Mouse (Mus musculus): ENCODE results near the gene Plch1. TPM values are rescaled to one million over a fixed set of nuclear protein-coding genes. Genes with fewer than 3 reads are reported as not detected.

Plch1 gene
- polyA plus RNA-seq, 1 experiment from 2014 or later: 1.2 TPM

DNA sequence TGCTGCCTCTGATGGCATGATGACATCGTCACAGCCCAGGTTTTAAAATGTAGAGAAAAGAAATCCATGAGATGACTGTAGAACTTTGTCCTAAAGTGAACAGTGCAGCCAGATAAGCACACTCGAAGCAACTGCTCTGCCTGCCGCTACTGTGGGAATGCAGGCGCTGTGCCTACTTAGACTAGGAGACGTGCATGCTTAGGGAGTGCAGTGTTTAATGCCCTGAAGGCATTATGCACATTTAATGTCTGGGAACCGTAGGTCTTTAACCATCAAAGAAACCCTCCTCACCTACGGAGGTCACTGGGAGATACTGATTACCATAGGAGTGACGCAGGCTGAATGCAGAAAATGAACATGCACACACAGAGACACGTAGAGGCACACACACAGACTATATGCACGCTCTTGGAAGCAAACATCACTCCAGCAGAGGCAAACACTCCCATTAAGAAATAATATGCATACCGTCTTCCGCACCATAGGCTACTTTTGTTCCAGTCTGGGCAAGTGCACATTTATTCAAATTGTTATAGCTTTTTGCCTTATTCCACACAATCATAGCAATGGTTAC, 48.1 kb downstream of the Plch1 start:
- Histone ChIP-seq H3K9ac (no peak overlapping the region), H3K4me2 (no peak overlapping the region), H3K27ac (no peak overlapping the region), H3K36me3 (no peaks in the 10 kb centered on the region), H3K9me3 (no peaks in the 10 kb centered on the region), H3K4me1 (0 out of 2 replicates have a peak, but pooled peaks cover 4% of the 10 kb centered on the region), H3K4me3 (no peak overlapping the region), H3K27me3 (no peaks in the 10 kb centered on the region)
- WGBS: 38% methylated on average over 12 of the region's 12 CpGs
- no peak for ATAC-seq (ENCODE audit: insufficient number of reproducible peaks, low FRiP score, low TSS enrichment, low read depth)

DNA sequence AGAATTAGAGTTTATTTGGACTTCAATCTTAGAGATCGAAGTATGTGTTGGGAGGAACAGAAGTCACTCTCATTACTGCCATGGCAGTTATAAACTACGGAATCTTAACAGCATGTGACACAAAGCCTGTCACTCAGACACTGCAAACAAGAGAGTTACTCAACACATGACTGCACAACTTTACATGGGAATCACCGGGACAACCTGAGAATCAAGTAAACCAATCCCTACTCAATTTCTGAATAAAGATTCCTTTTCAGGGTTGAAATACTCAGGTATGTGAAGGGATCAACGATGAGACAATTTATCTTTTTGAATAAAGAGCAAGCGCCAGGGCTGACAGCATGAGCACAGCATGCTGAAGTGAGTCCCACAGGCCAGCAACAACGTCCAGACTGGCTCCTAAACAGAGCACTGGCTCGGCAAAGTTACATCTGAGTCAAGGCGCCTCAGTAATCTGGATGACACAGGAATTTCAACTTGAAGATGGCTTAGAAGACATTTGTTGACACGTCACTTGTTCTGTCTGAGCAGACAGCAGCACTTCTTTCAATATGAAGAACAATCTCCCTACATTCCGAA, 49.4 kb downstream of the Plch1 start:
- H3K4me1 ChIP-seq: 0 out of 2 replicates have a peak, but pooled peaks cover 4% of the 10 kb centered on the region

DNA sequence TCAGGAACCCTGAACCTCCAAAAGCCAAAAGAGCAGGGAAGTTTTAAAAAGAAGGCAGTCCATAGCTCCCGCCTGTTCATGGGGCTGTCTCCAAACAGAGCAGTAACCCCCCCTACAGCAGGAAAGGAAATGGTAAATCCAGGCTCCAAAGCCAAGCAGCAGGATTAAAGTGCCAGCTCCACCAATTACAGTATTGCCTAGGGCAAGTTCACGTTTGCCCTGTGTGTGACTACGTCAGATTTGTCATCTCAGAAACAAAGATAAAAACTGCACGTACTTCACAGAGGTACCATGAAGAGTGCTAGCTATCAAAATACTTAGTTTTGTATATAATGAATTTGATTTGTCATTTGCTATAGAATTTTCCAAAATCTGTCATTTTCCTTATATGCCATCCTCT, 55.1 kb downstream of the Plch1 start:
- WGBS: 25% methylated on average over 4 of the region's 4 CpGs
- Histone ChIP-seq H3K4me1 (no peaks in the 10 kb centered on the region), H3K27me3 (no peaks in the 10 kb centered on the region), H3K9me3 (no peaks in the 10 kb centered on the region), H3K4me2 (no peak overlapping the region), H3K9ac (no peak overlapping the region), H3K36me3 (no peaks in the 10 kb centered on the region), H3K4me3 (no peak overlapping the region), H3K27ac (no peak overlapping the region)
- no peak for ATAC-seq (ENCODE audit: insufficient number of reproducible peaks, low FRiP score, low TSS enrichment, low read depth)

More for the DNA sequence above, 49.4 kb downstream of the Plch1 start:
- WGBS: 69% methylated on average over 10 of the region's 10 CpGs
- H3K9ac ChIP-seq: no peak overlapping the region
- H3K27ac ChIP-seq: no peak overlapping the region
- H3K4me3 ChIP-seq: no peak overlapping the region
- ATAC-seq (ENCODE audit: insufficient number of reproducible peaks, low FRiP score, low TSS enrichment, low read depth): no peak
- H3K36me3 ChIP-seq: no peaks in the 10 kb centered on the region
- no peak overlapping the region for H3K4me2 ChIP-seq
- no peaks in the 10 kb centered on the region for H3K27me3 ChIP-seq
- H3K9me3 ChIP-seq: no peaks in the 10 kb centered on the region

DNA sequence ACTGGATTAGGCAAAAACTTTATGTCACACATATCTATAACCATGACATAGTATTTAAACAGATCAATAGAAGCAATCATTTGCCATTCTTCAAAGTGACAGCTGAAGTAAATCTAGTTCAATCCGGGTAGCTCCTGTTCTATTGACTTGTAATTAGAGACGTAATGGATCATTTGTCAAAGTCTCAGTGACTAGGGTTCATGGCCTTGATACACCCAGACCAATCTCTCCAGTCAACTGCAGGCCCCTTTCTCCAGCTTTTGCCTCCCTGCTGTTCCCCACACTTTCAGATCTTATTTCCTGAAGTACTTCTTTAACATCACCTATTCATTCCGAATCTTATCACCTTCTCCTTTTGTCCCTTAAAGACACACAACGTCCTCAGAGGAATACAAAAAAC, 56.8 kb downstream of the Plch1 start:
- Histone ChIP-seq H3K9ac (no peak overlapping the region), H3K27ac (no peak overlapping the region), H3K9me3 (no peaks in the 10 kb centered on the region), H3K4me3 (no peak overlapping the region), H3K4me1 (no peaks in the 10 kb centered on the region), H3K4me2 (no peak overlapping the region), H3K36me3 (no peaks in the 10 kb centered on the region), H3K27me3 (no peaks in the 10 kb centered on the region)
- ATAC-seq (ENCODE audit: insufficient number of reproducible peaks, low FRiP score, low TSS enrichment, low read depth): no peak
- WGBS: 72% methylated on average over 4 of the region's 4 CpGs

DNA sequence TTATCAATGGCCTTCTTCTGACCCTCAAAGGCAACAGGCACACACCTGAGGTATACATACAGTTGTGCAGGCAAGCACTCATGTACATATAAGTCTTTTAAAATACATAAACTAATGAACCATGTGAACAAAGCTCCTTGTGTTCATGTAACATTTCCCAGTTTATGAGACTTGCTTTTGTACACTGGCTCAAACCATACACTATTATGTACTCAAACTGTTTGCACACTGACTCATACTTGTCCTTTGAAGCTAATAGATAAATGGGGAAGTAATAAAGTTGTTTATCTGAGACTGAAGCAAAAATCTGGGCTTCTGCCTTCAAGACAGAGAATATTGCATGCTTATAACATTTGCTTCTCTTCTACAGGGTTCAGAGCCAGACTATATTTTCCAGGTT, 61.5 kb downstream of the Plch1 start:
- Histone ChIP-seq H3K4me3 (no peak overlapping the region), H3K27ac (no peak overlapping the region), H3K4me2 (no peak overlapping the region), H3K36me3 (no peaks in the 10 kb centered on the region), H3K27me3 (no peaks in the 10 kb centered on the region), H3K9ac (no peak overlapping the region), H3K9me3 (no peaks in the 10 kb centered on the region), H3K4me1 (0 out of 2 replicates have a peak, but pooled peaks cover 3% of the 10 kb centered on the region)
- no peak for ATAC-seq (ENCODE audit: insufficient number of reproducible peaks, low FRiP score, low TSS enrichment, low read depth)

DNA sequence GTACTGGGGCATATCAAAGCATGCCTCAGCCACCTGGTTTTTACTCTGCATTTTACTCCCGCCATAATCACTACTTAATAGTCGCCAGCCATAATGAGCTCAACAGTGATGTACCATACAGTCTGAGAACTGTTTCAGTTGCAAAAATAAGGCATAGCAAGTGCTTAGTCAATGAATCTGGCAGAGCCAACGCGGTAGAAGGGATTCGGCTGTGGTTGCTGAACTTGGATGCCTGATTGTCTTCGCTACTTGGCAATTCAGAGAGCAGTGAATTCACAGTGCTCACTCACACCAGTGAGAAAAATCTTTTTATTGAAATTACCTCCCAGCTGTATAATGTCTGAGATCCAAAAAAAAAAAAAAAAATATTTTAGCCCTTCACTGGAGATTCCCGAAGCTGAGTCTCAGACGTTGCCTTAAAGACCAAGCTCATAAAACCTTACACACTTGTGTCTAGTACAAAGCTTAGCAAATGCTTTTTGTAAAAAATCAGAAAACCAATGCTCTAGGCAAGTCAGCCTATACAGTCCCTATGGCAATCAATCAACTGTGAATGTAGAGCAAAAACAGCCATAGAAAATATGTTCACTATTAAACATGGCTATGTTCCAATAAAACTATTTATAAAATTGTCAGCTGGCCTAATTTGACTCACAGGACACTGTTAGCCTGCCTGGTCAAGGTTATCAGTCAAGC, 62.2 kb downstream of the Plch1 start:
- H3K4me1 ChIP-seq: 0 out of 2 replicates have a peak, but pooled peaks cover 3% of the 10 kb centered on the region
- no peaks in the 10 kb centered on the region for H3K27me3 ChIP-seq
- H3K9me3 ChIP-seq: no peaks in the 10 kb centered on the region
- no peak for ATAC-seq (ENCODE audit: insufficient number of reproducible peaks, low FRiP score, low TSS enrichment, low read depth)
- H3K4me2 ChIP-seq: no peak overlapping the region
- H3K27ac ChIP-seq: no peak overlapping the region
- whole genome bisulfite sequencing: 48% methylated on average over 8 of the region's 8 CpGs
- H3K9ac ChIP-seq: no peak overlapping the region
- H3K4me3 ChIP-seq: no peak overlapping the region
- H3K36me3 ChIP-seq: no peaks in the 10 kb centered on the region

DNA sequence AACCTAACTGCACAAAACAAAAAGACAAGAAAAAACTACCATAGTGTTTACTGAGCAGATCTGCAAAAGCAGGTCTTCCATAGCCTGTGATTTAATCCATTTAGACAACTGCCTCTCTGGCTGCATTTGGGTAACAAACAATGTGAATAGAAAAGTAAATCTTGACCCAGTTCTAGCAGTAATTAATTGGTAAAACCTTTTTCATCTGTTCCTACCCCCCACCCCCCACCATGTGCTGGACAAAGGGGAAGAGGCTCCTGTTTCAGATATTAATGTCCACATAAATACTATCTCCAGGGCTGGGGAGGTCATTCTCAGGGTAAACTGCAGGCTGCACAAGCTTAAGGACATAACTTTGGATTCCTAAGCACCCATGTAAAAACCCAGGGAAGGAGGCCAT, 63.5 kb downstream of the Plch1 start:
- ATAC-seq (ENCODE audit: insufficient number of reproducible peaks, low FRiP score, low TSS enrichment, low read depth): no peak
- Histone ChIP-seq H3K4me3 (no peak overlapping the region), H3K27me3 (no peaks in the 10 kb centered on the region), H3K9me3 (no peaks in the 10 kb centered on the region), H3K4me2 (no peak overlapping the region), H3K4me1 (0 out of 2 replicates have a peak, but pooled peaks cover 3% of the 10 kb centered on the region), H3K9ac (no peak overlapping the region), H3K36me3 (no peaks in the 10 kb centered on the region), H3K27ac (no peak overlapping the region)

DNA sequence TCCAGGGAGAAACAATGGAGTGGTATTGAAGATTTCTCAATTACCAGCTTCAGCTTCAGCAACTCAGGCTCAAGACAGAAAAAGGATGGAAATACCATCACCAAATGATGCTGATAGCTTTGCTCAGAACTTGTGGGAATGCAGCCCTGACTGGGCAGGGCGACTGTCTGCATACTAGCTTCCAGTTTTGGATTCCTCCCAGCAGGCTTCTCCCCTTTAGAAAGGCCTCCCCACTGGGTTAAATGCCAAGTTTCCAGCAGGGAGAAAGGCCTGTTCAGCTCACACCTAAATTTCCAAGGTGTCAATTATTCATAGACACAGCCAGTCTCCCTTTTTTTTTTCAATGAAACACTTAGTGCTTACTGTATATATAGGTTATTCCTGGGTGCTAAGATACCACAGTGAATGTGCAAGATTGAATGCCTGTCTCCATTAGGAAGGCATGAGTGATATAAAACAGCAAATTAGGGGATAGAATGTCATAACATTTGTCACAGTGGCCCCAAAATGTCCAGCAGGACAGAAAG, 75.3 kb downstream of the Plch1 start:
- H3K9ac ChIP-seq: no peak overlapping the region
- H3K4me3 ChIP-seq: no peak overlapping the region
- H3K4me1 ChIP-seq: 0 out of 2 replicates have a peak, but pooled peaks cover 9% of the 10 kb centered on the region
- H3K27me3 ChIP-seq: no peaks in the 10 kb centered on the region
- H3K4me2 ChIP-seq: no peak overlapping the region
- ATAC-seq (ENCODE audit: insufficient number of reproducible peaks, low FRiP score, low TSS enrichment, low read depth): no peak
- H3K27ac ChIP-seq: 0 out of 2 replicates have a peak overlapping the region, but pooled peaks have one; percentile 23
- no peaks in the 10 kb centered on the region for H3K9me3 ChIP-seq
- whole genome bisulfite sequencing: 18% methylated on average over 1 of the region's 1 CpGs
- no peaks in the 10 kb centered on the region for H3K36me3 ChIP-seq

DNA sequence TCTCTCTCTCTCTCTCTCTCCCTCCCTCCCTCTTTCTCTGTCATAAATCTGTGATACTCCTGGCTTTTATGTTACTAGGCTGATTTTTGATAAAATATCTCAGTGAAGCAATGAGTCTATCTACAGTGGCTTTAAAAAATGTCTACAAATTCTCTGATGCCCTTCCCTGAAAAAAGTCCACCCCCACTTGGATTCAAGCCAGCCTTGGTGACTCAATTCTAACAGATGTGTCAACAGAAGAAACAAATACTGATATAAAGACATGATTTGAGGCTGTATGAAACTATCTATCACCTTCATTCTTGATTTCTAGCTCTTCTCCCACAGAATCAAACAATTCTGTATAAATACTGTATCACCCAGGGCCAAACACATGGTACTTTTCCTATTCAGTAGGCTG, 76.6 kb downstream of the Plch1 start:
- Histone ChIP-seq H3K4me2 (no peak overlapping the region), H3K27ac (no peak overlapping the region), H3K27me3 (no peaks in the 10 kb centered on the region), H3K36me3 (no peaks in the 10 kb centered on the region), H3K9ac (no peak overlapping the region), H3K9me3 (no peaks in the 10 kb centered on the region), H3K4me1 (0 out of 2 replicates have a peak, but pooled peaks cover 9% of the 10 kb centered on the region), H3K4me3 (no peak overlapping the region)
- ATAC-seq (ENCODE audit: insufficient number of reproducible peaks, low FRiP score, low TSS enrichment, low read depth): no peak

DNA sequence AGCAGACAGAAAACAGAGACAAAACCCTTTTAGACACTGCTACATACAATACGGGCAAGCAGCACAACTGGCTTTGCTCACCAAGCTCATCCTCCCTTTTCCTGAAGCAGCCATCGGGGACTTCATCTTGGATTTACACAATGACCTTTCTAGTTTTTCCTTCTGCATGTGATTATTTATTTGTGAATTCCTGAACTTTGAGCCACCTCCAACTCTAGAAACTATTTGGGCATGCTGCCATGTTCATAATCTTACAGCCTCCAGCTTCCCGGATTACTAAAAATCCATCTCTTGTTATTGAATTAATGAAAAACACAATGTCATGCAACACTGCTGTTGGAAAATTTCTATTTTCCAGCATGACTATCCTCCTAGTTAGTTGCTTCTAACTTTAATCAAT, 84.1 kb downstream of the Plch1 start:
- Histone ChIP-seq H3K36me3 (no peaks in the 10 kb centered on the region), H3K4me2 (no peak overlapping the region), H3K4me3 (no peak overlapping the region), H3K9me3 (no peaks in the 10 kb centered on the region), H3K27ac (no peak overlapping the region), H3K9ac (no peak overlapping the region), H3K4me1 (no peaks in the 10 kb centered on the region), H3K27me3 (no peaks in the 10 kb centered on the region)
- WGBS: 55% methylated on average over 3 of the region's 3 CpGs
- ATAC-seq (ENCODE audit: insufficient number of reproducible peaks, low FRiP score, low TSS enrichment, low read depth): no peak

DNA sequence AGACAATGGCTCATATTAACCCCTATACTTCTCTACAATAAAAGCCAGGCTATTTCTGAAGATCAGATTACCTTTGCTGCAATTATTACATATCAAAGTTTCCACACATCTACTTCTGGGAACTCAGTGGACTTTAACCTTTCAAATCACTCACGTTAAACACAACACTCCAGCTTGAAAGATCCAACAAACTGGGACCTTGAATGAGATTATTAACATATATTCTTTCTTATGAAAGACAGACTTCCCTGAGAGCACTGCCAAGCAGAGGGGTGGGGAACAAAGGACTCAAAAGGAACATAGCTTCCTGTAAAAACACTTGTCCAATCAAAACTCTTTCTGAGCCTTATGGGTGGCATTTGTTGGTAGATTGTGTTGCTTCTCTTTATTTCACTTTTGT, 85.1 kb downstream of the Plch1 start:
- no peak for ATAC-seq (ENCODE audit: insufficient number of reproducible peaks, low FRiP score, low TSS enrichment, low read depth)
- Histone ChIP-seq H3K36me3 (no peaks in the 10 kb centered on the region), H3K9ac (no peak overlapping the region), H3K4me1 (no peaks in the 10 kb centered on the region), H3K4me3 (no peak overlapping the region), H3K27ac (no peak overlapping the region), H3K9me3 (no peaks in the 10 kb centered on the region), H3K4me2 (no peak overlapping the region), H3K27me3 (no peaks in the 10 kb centered on the region)
- WGBS: 78% methylated on average over 1 of the region's 1 CpGs

DNA sequence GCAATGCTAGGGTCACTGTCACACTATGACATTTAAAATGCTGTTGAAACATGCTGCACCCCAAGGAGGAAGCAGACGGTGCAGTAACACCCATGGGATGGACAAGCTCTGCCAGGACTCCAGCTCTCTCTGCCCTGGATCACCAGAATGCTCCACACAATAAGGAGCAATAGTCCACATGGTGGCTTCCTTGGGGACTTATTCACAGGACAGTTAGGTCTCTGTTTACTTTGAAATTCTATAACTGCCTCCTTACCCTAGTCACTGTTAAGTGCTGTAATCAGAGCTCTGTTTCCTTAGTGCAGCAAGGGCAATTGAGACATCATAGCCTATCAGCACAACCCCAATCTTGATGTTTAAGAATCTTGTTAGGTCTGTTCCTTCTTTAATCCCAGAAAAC, 92.4 kb downstream of the Plch1 start:
- Histone ChIP-seq H3K27ac (no peak overlapping the region), H3K9ac (no peak overlapping the region), H3K36me3 (no peaks in the 10 kb centered on the region), H3K4me2 (no peak overlapping the region), H3K4me1 (no peaks in the 10 kb centered on the region), H3K27me3 (no peaks in the 10 kb centered on the region), H3K4me3 (no peak overlapping the region), H3K9me3 (no peaks in the 10 kb centered on the region)
- 48% methylated on average over 1 of the region's 1 CpGs for WGBS
- ATAC-seq (ENCODE audit: insufficient number of reproducible peaks, low FRiP score, low TSS enrichment, low read depth): no peak

Data from limb, embryonic 15.5 days (tissue).